Mouse (Mus musculus) forebrain, postnatal 0 days (tissue): Measurements from ENCODE around the gene Rhof. TPM values are rescaled to one million over a fixed set of nuclear protein-coding genes. Genes with fewer than 3 reads are reported as not detected.

Experiments used
- ATAC-seq: fragments of 200-750 bp; cut with Nextera tagmentation; 2 replicates; pipeline ENCODE4 v1.8.0; 2017; ENCODE audit warnings: mild to moderate bottlenecking, moderate library complexity
- DNase-seq: peaks from one replicate; pipeline ENCODE4 v3.0.0-alpha.2; 2015
- H3K27ac ChIP-seq: fragments of 300-500 bp; sonication (generic); 2 replicates; pipeline ENCODE4 v1.5.1; 2014; ENCODE audit warnings: low read depth, mild to moderate bottlenecking, antibody characterized with exemption, low read length, moderate library complexity, mixed read lengths
- H3K27me3 ChIP-seq: fragments of 300-500 bp; sonication (generic); 2 replicates; pipeline ENCODE4 v1.6.1; 2014; ENCODE audit warnings: mild to moderate bottlenecking, low read length, mixed read lengths; ENCODE audit not compliant: insufficient read depth
- H3K36me3 ChIP-seq: fragments of 300-500 bp; sonication (generic); 2 replicates; pipeline ENCODE4 v1.6.1; 2014; ENCODE audit warnings: mild to moderate bottlenecking, moderate library complexity; ENCODE audit not compliant: insufficient read depth
- H3K4me1 ChIP-seq: fragments of 300-500 bp; sonication (generic); 2 replicates; pipeline ENCODE4 v1.6.1; 2014; ENCODE audit warnings: antibody characterized with exemption; ENCODE audit not compliant: insufficient read depth
- H3K4me2 ChIP-seq: fragments of 300-500 bp; sonication (generic); 2 replicates; pipeline ENCODE4 v1.6.1; 2014; ENCODE audit warnings: low read depth, mild to moderate bottlenecking, moderate library complexity
- H3K4me3 ChIP-seq: fragments of 300-500 bp; sonication (generic); 2 replicates; pipeline ENCODE4 v1.5.1; 2014; ENCODE audit warnings: low read depth, low read length, mixed read lengths
- H3K9ac ChIP-seq: fragments of 300-500 bp; sonication (generic); 2 replicates; pipeline ENCODE4 v1.6.1; 2014; ENCODE audit warnings: mild to moderate bottlenecking
- H3K9me3 ChIP-seq: fragments of 300-500 bp; sonication (generic); 2 replicates; pipeline ENCODE4 v1.6.1; 2016; ENCODE audit warnings: low read length
- CTCF ChIP-seq: sonication (generic); IDR thresholded peaks from 2 replicates; pipeline ENCODE4 v1.5.1; 2016; ENCODE audit warnings: antibody characterized with exemption, control low read depth, low read depth
- WGBS: fragments of 180-500 bp; shearing (Covaris S2); extraction: QIAGEN DNeasy Blood & Tissue Kit; methylation state at CpG from one replicate; pipeline ENCODE4 v1.1.7; 2014; 5-methylcytosine and 5-hydroxymethylcytosine counted together
- polyA plus RNA-seq: library from polyadenylated mRNA; unstranded; fragments of >200 nt; fragmentation: Nextera tagmentation; extraction: Ambion mirVana; gene quantifications from 2 replicates; pipeline ENCODE4 v1.2.1, GENCODE M21; 2015
- total RNA-seq: library from RNA; depleted of rRNA; stranded (reverse); fragments of >200 nt; gene quantifications from 2 replicates; pipeline ENCODE4 v1.2.3, GENCODE M21; 2014

The Rhof gene
- total and polyA plus RNA-seq, 2 experiments from 2014 or later = 25.3 to 38.7 TPM

DNA sequence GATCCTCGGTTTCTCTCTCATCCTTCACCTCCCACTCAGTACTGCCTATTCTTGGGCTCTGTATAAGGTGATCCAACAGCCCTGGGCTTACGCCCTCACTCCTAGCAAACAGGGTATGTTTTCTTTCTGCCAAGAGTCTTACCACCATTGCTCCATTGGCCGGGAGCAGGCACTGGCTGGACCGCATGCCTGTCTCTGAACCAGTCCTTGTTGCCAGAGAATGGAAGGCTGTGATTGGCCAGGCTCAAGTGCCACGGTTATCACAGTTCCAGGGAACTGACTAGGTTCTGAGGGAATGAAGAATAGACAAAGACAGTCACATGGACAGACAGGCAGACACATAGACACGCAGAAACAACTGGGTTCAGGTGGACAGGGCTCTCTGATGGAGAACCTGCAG, 27.7 kb downstream of the Rhof start:
- H3K9ac ChIP-seq = no peak overlapping the region
- DNase-seq (no peak), ATAC-seq (no peak)
- TF ChIP-seq CTCF = no peak
- no peak overlapping the region for H3K4me3 ChIP-seq
- H3K27ac ChIP-seq = no peak overlapping the region
- no peaks in the 10 kb centered on the region for H3K9me3 ChIP-seq
- H3K36me3 ChIP-seq = peaks cover 3% of the 10 kb centered on the region
- H3K4me2 ChIP-seq = no peak overlapping the region
- no peaks in the 10 kb centered on the region for H3K4me1 ChIP-seq
- no peaks in the 10 kb centered on the region for H3K27me3 ChIP-seq
- 86% methylated on average over 6 of the region's 6 CpGs for WGBS

DNA sequence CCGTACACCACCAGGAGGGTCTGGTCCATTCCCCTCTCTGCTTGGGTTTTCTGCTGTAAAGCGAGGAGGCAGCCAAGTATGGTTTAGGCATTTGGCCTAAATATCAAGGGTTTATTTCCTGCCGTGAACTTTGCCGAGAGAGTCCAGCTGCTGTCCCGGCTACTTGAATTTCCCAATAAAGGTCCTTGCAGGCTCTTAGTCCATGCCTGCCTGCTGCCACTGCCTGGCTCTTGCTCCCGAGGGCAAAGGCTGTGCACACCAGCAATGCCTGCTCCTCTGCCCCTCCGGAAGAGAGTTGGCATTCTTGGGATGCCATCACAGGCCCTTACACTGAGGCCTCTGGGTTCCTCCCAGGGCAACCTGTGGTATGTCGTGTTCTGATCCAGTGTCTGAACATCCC, 28.9 kb downstream of the Rhof start:
- H3K27me3 ChIP-seq = no peaks in the 10 kb centered on the region
- ATAC-seq = no peak
- WGBS = 77% methylated on average over 8 of the region's 8 CpGs

GRCm38 (mm10) chr5:123102376-123102775, 30.1 kb downstream of the Rhof start:
- Histone ChIP-seq H3K9me3 (no peaks in the 10 kb centered on the region), H3K4me1 (no peaks in the 10 kb centered on the region), H3K27me3 (no peaks in the 10 kb centered on the region), H3K9ac (no peak overlapping the region), H3K4me2 (no peak overlapping the region), H3K27ac (no peak overlapping the region), H3K36me3 (peaks cover 10% of the 10 kb centered on the region), H3K4me3 (no peak overlapping the region)
- ATAC-seq (no peak), DNase-seq (no peak)
- no peak for TF ChIP-seq CTCF
- WGBS = 75% methylated on average over 7 of the region's 7 CpGs

More for the DNA sequence above, 28.9 kb downstream of the Rhof start:
- TF ChIP-seq CTCF = no peak
- no peaks in the 10 kb centered on the region for H3K9me3 ChIP-seq
- H3K4me1 ChIP-seq = no peaks in the 10 kb centered on the region
- no peak overlapping the region for H3K27ac ChIP-seq
- DNase-seq = no peak
- no peak overlapping the region for H3K4me2 ChIP-seq
- peaks cover 10% of the 10 kb centered on the region for H3K36me3 ChIP-seq
- no peak overlapping the region for H3K4me3 ChIP-seq
- H3K9ac ChIP-seq = no peak overlapping the region

DNA sequence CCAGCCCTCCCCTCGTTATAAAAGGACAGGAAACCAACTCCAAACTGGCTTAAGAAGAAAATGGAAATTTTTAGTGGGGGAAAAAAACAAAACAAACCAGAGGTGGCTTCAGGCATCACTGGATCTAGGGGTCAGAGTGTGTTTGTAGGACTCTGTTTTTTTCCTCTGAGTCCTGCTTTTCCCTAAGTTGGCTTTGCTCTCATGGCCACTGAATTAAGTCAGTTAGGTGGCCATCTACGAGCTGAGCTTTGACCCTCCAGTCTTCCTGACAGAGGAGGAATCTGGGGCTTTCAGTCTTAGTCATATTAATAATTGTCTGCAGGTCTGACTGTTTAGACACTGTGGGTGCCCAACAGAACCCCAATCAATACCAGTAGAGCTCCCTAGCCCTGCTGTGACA, 34.0 kb downstream of the Rhof start:
- no peak overlapping the region for H3K27ac ChIP-seq
- no peak for TF ChIP-seq CTCF
- no peak overlapping the region for H3K4me3 ChIP-seq
- DNase-seq (no peak), ATAC-seq (no peak)
- no peaks in the 10 kb centered on the region for H3K27me3 ChIP-seq
- H3K4me2 ChIP-seq = no peak overlapping the region
- no peak overlapping the region for H3K9ac ChIP-seq
- no peaks in the 10 kb centered on the region for H3K9me3 ChIP-seq
- H3K4me1 ChIP-seq = no peaks in the 10 kb centered on the region
- WGBS = 72% methylated on average over 2 of the region's 2 CpGs
- peaks cover 10% of the 10 kb centered on the region for H3K36me3 ChIP-seq

- H3K4me3 ChIP-seq = no peak overlapping the region
Measured at GRCm38 (mm10) chr5:123096299-123096698, 36.2 kb downstream of the Rhof start.

DNA sequence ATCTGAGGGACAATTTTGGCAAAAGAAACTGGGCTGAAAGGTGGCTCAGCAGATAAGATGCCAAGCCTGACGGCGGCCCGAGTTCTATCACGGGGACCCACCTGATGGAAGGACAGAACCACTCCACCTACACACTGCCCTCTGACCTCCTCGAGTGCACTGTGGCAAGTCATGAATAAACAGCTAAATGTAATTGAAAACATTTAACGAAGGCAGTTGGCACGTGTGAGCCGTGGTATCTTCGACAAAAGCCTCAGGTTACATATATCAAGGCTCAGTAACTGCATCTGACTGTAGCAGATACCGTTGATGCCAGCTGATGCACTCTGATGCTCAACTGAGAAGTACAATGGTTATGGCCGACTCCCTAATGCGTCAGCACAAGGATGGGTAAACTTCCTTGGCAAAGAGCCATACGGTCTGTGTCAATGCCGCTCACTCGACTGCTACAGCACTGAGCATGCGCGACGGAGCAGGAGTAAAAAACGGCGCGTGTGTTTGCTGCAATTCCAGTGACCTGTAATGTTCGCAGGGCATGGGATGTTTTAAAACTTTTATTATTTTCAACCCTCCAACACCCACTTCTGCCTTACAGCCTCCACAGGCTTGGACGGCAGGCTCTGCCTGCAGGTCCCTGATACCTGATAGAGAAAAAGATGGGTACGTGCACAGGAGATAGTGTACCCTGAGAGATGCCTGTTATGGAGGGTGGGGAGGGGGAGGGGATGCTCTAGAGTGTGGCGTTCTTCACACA, 38.1 kb downstream of the Rhof start:
- Histone ChIP-seq H3K9me3 (no peaks in the 10 kb centered on the region), H3K27me3 (no peaks in the 10 kb centered on the region), H3K9ac (no peak overlapping the region), H3K36me3 (peaks cover 4% of the 10 kb centered on the region), H3K4me1 (no peaks in the 10 kb centered on the region), H3K4me2 (peak overlapping the region; percentile 17; the same call in 1 of the 2 replicates), H3K27ac (no peak overlapping the region), H3K4me3 (no peak overlapping the region)
- DNase-seq (peak; percentile 55), ATAC-seq (no peak)
- WGBS = 69% methylated on average over 25 of the region's 25 CpGs
- no peak for TF ChIP-seq CTCF

More at GRCm38 (mm10) chr5:123096299-123096698, 36.2 kb downstream of the Rhof start:
- no peak overlapping the region for H3K9ac ChIP-seq
- no peak overlapping the region for H3K27ac ChIP-seq
- peaks cover 10% of the 10 kb centered on the region for H3K36me3 ChIP-seq
- no peak overlapping the region for H3K4me2 ChIP-seq
- TF ChIP-seq CTCF = no peak
- H3K4me1 ChIP-seq = no peaks in the 10 kb centered on the region
- ATAC-seq (no peak), DNase-seq (no peak)
- WGBS = 89% methylated on average over 8 of the region's 8 CpGs
- H3K27me3 ChIP-seq = no peaks in the 10 kb centered on the region
- H3K9me3 ChIP-seq = no peaks in the 10 kb centered on the region

GRCm38 (mm10) chr5:123093077-123093633, 39.3 kb downstream of the Rhof start:
- no peaks in the 10 kb centered on the region for H3K27me3 ChIP-seq
- H3K4me3 ChIP-seq = no peak overlapping the region
- H3K4me2 ChIP-seq = no peak overlapping the region
- no peak for TF ChIP-seq CTCF
- no peak for ATAC-seq
- no peak overlapping the region for H3K27ac ChIP-seq
- no peaks in the 10 kb centered on the region for H3K36me3 ChIP-seq
- H3K4me1 ChIP-seq = no peaks in the 10 kb centered on the region
- H3K9ac ChIP-seq = no peak overlapping the region
- whole genome bisulfite sequencing = 83% methylated on average over 14 of the region's 14 CpGs
- no peaks in the 10 kb centered on the region for H3K9me3 ChIP-seq
- no peak for DNase-seq
